Mouse (Mus musculus): ENCODE data around the gene Lmx1b.

- TF ChIP-seq CTCF (IDR thresholded peaks at IDR 0.05; ENCODE audit: borderline replicate concordance, extremely low read depth, insufficient read depth, insufficient read length) (no peak), POLR2A (IDR thresholded peaks at IDR 0.05; ENCODE audit: borderline replicate concordance, extremely low read depth, insufficient read depth, insufficient read length, poor library complexity, severe bottlenecking) (no peak)
Observed at GRCm38 (mm10) chr2:33668741-33669140, 28.4 kb upstream of the Lmx1b start.
